Mouse (Mus musculus): ENCODE data around the gene Scube1.
A peak's percentile ranks its signal among the peaks of the same experiment; 100 is the strongest.

DNA sequence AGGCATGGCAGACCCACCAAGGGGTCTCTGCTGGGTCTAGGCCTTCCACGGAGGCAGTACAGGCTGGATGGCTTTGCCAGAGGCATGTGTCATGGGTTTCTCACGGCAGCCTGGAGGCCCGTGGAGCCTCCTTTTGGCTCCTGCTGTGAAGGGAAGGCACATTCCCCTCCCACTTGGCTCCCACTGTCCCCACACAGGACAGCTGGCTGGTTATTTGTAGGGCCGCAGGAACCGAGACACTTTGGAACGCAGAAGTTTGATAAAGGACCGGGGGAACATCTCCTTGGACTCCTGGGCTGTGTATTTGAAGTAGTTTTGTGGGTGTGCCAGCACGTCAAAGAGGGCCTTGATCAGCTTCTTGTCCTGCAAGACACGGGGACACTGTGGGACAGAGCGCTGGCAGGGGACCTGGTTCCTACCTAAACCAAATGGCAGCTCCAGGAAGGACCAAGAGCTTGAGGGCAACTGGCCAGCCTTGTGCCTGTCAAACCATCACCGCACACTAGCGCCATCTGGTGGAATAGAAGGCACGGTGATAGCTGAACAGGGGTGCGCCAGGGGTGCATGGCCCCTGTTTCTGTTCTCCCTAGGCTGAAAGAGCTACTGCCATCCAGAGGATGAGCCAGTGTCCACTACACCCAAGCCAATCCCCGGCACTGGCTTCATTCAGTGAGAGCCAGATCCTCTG, 117.6 kb downstream of the Scube1 start:
- TF ChIP-seq CTCF (IDR thresholded peaks at IDR 0.05; ENCODE audit: low read depth) (peak; percentile 87), EP300 (IDR thresholded peaks at IDR 0.05; ENCODE audit: low read depth) (no peak)
